Mouse (Mus musculus): ENCODE measurements around the gene Tarsl2.

The Tarsl2 gene

DNA sequence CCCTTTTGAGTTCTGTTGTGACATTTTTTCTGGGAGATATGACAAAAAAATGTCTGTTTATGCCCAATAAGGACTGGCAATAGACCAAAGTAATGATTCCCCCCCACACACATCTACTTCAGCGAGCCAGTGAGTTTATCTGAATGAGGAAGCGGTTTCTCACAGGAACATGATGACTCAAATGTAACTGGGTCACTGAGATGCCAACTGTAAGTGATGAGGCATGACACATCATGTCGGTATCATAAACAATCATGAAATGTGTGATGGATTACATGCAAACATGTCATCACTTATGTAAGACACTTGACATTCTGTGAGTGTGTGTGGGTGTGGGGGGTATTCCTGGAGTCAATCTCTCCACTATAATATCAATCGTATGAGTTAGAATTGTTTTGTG, 69.6 kb downstream of the Tarsl2 start:
- in situ Hi-C loops (cut with MboI; ENCODE audit: low sequenced_read_pairs): no loop called here

DNA sequence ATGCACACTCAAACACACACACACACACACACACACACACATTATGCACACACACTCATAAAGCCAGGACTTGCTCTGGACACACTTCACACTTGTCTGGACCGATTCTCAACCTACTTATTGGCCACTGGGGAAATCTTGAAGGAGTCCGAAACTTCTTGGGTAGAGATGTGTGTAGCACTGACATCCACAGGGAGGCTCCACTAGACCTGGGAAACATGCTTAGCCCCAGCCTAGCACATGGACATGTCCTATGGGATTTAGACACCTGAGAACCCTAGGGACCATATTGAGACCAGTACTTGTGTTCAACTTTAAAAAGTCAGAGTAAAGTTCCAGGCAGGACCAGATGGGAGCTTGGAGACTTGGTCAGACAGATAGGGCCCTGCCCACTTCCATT, 89.3 kb downstream of the Tarsl2 start:
- in situ Hi-C loops (cut with MboI; ENCODE audit: low sequenced_read_pairs): no loop called here

DNA sequence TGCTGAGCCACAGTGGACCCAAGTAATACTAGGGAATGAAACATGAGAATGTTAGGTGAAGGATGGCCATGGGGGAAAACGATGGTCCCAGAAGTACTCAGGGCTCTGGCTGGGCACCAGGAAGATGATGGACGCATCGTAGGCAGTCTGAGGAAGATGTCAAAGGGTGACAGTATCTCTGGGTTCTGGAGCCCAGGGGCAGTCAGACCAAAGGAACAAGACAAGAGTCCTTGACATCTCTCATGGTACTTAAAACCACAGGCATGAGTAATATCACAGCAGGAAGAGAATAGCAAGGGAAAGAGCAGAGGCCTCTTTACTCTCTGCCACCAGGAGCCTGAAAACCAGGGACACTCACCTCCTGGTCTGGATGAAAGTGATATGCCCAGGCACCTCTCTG, 90.6 kb downstream of the Tarsl2 start:
- in situ Hi-C loops (cut with MboI; ENCODE audit: low sequenced_read_pairs): no loop called here

DNA sequence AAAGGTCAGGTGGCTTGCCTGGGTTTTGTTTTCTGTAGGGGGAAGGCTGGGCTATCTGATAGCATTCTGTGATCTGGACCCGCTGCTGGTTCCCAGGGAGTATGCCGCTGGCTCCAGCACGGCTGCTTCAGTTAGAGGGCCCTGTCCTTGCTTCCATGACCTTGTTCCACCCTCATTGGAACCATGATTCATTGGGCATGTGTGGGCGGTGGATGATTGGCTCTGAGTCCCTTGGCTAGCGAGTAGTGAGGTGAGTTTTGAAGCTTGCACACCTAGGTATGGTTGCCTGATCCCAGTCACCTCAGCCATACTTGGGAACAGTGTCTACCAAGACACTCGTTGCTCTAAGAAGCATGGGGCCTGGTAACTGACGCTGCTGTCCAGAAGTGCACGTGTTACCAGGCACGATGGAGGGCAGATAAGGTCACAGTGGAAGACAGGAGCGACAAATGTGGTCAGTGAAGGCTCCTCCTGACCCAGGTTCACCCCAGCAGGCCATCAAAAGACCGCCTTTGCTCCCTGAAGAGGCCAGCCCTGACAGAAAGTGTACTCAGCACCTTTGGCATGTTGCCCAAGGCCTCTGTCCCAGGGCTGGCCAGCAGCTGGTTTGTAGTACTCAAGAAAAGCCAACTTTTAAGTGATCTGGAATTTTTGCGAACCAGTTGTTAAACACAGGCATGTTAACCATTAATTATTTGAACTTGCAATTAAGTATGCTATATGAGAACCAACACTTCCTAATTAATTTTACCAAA, 92.8 kb downstream of the Tarsl2 start:
- in situ Hi-C loops (cut with MboI; ENCODE audit: low sequenced_read_pairs): no loop called here
